Mouse (Mus musculus) bone marrow macrophage, adult 2 months (primary cell): Measurements from ENCODE around the gene Cyp2j5.

ENCODE experiments used
- CTCF ChIP-seq: IDR thresholded peaks from 2 replicates; pipeline ENCODE4 v1.5.1; 2012; ENCODE audit warnings: low read depth, mild to moderate bottlenecking, low read length, moderate library complexity
- POLR2A ChIP-seq: IDR thresholded peaks from 2 replicates; pipeline ENCODE4 v1.6.1; 2012; ENCODE audit warnings: mild to moderate bottlenecking, low read depth, low read length, borderline replicate concordance

- TF ChIP-seq POLR2A (no peak), CTCF (no peak)
Measured at GRCm38 (mm10) chr4:96680966-96681365, 17.0 kb upstream of the Cyp2j5 start.
